Mouse (Mus musculus): Measurements from ENCODE around the gene Eid1. TPM values are rescaled to one million over a fixed set of nuclear protein-coding genes. Genes with fewer than 3 reads are reported as not detected.

The Eid1 gene
- polyA plus RNA-seq, 1 experiment from 2014 or later = 160 TPM

DNA sequence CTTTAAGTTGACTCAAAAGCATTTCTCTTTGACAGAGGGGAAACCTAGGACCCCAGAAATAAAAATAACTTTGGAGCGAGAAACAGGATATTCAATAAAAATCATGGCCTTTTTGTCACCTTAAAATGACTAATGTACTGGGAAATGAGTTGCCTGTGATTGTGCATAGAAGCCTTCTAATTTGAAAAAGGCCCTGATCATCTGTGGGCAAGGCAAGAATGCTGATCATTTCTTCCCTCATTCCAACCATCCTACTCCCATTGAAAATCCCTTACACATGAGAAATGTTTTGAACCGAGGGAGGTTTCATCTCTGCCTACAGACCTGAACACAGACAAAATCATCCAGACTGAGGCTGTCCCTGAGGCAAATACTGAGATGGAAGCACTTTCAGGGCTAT is 30.0 kb downstream of the Eid1 start:
- Histone ChIP-seq H3K9me3 (ENCODE audit: control insufficient read depth, low read length) (no peaks in the 10 kb centered on the region), H3K36me3 (ENCODE audit: control insufficient read depth, insufficient read depth, low read length) (no peaks in the 10 kb centered on the region), H3K27me3 (replicated peaks; ENCODE audit: control insufficient read depth, insufficient read depth, low read length) (no peaks in the 10 kb centered on the region), H3K9ac (ENCODE audit: low read length) (no peak overlapping the region), H3K27ac (ENCODE audit: low read depth) (no peak overlapping the region), H3K4me2 (ENCODE audit: low read length) (no peak overlapping the region), H3K4me1 (replicated peaks; ENCODE audit: control insufficient read depth, insufficient read depth, low read length) (no peaks in the 10 kb centered on the region), H3K4me3 (ENCODE audit: low read depth, low read length) (no peak overlapping the region)
- WGBS = 74% methylated on average over 2 of the region's 2 CpGs
- no peak for DNase-seq (ENCODE audit: low spot score)
- ATAC-seq (replicated peaks; ENCODE audit: low FRiP score, low TSS enrichment, low read depth) = no peak

DNA sequence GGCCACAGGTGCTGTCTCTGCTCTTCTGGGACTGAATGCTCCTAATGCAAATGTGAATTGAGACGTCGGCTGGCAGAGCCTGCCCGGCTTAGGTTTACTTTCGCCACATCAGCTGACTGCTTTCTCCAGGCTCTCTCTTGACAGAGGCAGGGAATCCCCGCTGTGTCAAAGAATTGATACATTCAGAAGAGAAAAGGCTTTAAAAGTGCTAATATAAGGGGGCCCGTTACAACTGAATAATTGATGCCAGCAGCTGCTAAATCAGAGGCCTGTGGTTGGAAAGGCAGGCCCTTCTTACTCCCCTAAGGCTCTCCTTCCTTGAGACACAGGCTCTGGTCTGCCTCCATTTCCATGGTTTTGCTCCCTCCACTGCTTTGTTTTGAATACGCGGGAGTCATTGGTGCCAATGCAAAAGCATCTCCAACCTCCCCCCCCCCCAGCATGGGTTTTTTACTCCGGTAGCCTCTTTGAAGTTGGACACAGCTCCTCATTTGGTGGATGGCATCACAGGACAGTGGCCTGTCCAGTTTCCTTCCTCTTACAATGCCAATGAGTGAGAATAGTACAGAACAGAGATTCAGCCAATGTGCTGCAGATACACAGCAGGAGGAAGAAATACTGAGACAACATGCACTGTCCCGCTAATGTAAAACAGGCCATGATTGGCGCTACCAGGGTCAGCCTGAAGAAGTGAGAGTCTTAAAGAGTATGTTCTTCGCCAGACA is 32.2 kb downstream of the Eid1 start:
- Histone ChIP-seq H3K4me3 (ENCODE audit: low read depth, low read length) (no peak overlapping the region), H3K4me2 (ENCODE audit: low read length) (no peak overlapping the region), H3K4me1 (replicated peaks; ENCODE audit: control insufficient read depth, insufficient read depth, low read length) (no peaks in the 10 kb centered on the region), H3K9ac (ENCODE audit: low read length) (no peak overlapping the region), H3K9me3 (ENCODE audit: control insufficient read depth, low read length) (no peaks in the 10 kb centered on the region), H3K27me3 (replicated peaks; ENCODE audit: control insufficient read depth, insufficient read depth, low read length) (no peaks in the 10 kb centered on the region), H3K36me3 (ENCODE audit: control insufficient read depth, insufficient read depth, low read length) (no peaks in the 10 kb centered on the region), H3K27ac (ENCODE audit: low read depth) (no peak overlapping the region)
- ATAC-seq (replicated peaks; ENCODE audit: low FRiP score, low TSS enrichment, low read depth) (no peak), DNase-seq (ENCODE audit: low spot score) (no peak)
- WGBS = 64% methylated on average over 12 of the region's 12 CpGs

DNA sequence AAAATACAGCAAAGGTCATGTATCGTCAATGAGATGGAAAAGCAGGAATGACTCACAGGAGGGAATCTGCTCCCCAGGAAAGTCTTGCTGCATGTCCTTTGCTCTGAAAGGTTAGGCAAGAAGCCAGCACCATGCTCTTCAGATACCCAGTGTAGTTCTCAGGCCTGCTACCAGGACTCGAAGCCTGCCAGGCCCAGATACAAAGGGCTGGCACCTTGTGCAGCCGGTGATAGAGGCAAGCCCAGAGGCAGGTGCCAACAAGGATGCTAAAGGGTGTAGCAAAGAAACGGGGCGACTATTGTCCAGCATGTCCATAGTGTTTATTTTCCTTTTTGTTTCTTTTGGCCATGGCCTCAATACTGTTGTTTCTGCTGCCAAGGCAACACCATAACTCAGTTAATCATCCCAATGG is 33.6 kb downstream of the Eid1 start:
- DNase-seq (ENCODE audit: low spot score) = no peak
- H3K4me3 ChIP-seq (ENCODE audit: low read depth, low read length) = no peak overlapping the region
- H3K27ac ChIP-seq (ENCODE audit: low read depth) = no peak overlapping the region
- H3K9me3 ChIP-seq (ENCODE audit: control insufficient read depth, low read length) = no peaks in the 10 kb centered on the region
- no peaks in the 10 kb centered on the region for H3K27me3 ChIP-seq (replicated peaks; ENCODE audit: control insufficient read depth, insufficient read depth, low read length)
- ATAC-seq (replicated peaks; ENCODE audit: low FRiP score, low TSS enrichment, low read depth) = no peak
- WGBS = 81% methylated on average over 5 of the region's 5 CpGs
- H3K4me1 ChIP-seq (replicated peaks; ENCODE audit: control insufficient read depth, insufficient read depth, low read length) = no peaks in the 10 kb centered on the region
- H3K36me3 ChIP-seq (ENCODE audit: control insufficient read depth, insufficient read depth, low read length) = no peaks in the 10 kb centered on the region
- no peak overlapping the region for H3K4me2 ChIP-seq (ENCODE audit: low read length)
- H3K9ac ChIP-seq (ENCODE audit: low read length) = no peak overlapping the region

DNA sequence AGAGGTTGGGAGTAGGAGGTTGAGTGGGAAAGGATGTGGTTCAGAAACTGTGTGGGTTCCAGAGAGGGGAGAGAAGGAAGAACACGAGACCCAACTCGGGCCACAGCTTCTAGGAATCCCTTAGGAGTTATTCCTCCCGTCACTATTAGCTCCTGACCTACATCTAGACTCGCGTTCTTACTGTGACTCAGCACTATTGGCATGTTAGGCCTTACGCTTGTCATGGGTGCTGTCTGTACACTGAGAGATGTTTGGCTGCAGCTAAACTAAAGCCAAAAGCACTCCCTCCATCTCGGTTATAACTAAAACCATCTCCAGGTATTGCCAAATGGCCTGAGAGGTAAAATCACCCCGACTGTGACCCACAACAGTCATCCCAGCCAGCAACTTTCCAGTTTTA is 43.7 kb downstream of the Eid1 start:
- DNase-seq (ENCODE audit: low spot score) = no peak
- H3K9ac ChIP-seq (ENCODE audit: low read length) = no peak overlapping the region
- H3K4me3 ChIP-seq (ENCODE audit: low read depth, low read length) = no peak overlapping the region
- H3K27ac ChIP-seq (ENCODE audit: low read depth) = no peak overlapping the region
- 83% methylated on average over 8 of the region's 8 CpGs for WGBS
- ATAC-seq (replicated peaks; ENCODE audit: low FRiP score, low TSS enrichment, low read depth) = no peak
- H3K4me2 ChIP-seq (ENCODE audit: low read length) = no peak overlapping the region
- peaks cover 4% of the 10 kb centered on the region; the same call in 1 of the 2 replicates for H3K27me3 ChIP-seq (replicated peaks; ENCODE audit: control insufficient read depth, insufficient read depth, low read length)
- H3K4me1 ChIP-seq (replicated peaks; ENCODE audit: control insufficient read depth, insufficient read depth, low read length) = no peaks in the 10 kb centered on the region
- no peaks in the 10 kb centered on the region for H3K36me3 ChIP-seq (ENCODE audit: control insufficient read depth, insufficient read depth, low read length)
- no peaks in the 10 kb centered on the region for H3K9me3 ChIP-seq (ENCODE audit: control insufficient read depth, low read length)

DNA sequence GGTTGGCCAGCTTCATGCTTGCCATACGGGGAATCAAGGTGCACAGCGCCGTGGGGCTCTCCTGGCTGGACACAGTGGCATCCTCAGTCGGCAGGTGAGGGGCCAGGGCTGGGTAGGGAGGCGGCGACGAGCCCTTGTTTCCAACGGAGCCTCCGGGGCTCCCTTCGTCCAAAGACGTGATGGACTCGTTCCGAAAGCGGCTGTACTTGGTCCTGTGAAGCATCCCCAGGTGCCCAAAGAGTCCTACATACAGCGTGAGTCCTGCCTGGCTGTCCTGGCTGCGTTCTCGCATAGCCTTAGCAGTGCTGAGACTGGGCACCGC is 50.2 kb downstream of the Eid1 start:
- H3K36me3 ChIP-seq (ENCODE audit: control insufficient read depth, insufficient read depth, low read length) = no peaks in the 10 kb centered on the region
- peak overlapping the region; percentile 46 for H3K4me3 ChIP-seq (ENCODE audit: low read depth, low read length)
- 0 out of 2 replicates have a peak overlapping the region, but pooled peaks have one; percentile 3 for H3K27ac ChIP-seq (ENCODE audit: low read depth)
- peaks cover 23% of the 10 kb centered on the region for H3K27me3 ChIP-seq (replicated peaks; ENCODE audit: control insufficient read depth, insufficient read depth, low read length)
- H3K9ac ChIP-seq (ENCODE audit: low read length) = peak overlapping the region; percentile 36
- peak overlapping the region; percentile 87 for H3K4me2 ChIP-seq (ENCODE audit: low read length)
- H3K4me1 ChIP-seq (replicated peaks; ENCODE audit: control insufficient read depth, insufficient read depth, low read length) = peaks cover 9% of the 10 kb centered on the region
- DNase-seq (ENCODE audit: low spot score) (no peak), ATAC-seq (replicated peaks; ENCODE audit: low FRiP score, low TSS enrichment, low read depth) (no peak)
- WGBS = 2% methylated on average over 18 of the region's 18 CpGs
- no peaks in the 10 kb centered on the region for H3K9me3 ChIP-seq (ENCODE audit: control insufficient read depth, low read length)

DNA sequence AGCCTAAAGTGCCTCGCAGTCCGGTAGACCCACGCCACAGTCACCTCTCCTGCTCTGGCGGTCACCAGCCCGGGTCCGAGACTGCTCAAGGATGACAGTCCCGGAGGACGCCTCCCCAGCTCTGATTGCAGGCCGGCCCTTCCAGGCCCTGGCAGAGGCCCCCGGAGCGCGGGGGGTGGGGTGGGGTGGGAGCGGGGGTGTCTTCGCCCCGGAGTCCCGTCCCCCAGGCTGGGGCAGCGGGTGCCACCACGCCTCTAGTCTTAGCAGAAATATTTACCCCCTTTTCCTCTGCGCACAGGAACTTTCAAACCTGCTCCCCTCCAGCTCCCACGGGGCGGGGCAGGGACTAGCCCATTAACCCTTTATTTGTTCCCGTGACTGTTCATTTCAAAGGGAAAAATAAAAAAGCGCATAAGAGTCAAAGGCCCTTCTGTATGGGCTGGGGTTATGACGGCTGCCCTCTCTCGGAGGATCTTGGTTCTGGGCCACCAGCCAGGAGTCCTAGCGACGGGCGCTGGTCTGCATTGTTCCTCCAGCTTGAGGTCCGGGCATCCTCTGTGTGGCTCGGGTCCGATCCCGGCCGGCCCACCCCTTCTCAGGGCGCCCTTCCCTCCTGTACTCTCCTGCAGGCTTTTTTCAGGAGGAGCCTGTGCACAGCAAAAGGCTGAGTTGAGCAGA is 50.7 kb downstream of the Eid1 start:
- peaks cover 23% of the 10 kb centered on the region for H3K27me3 ChIP-seq (replicated peaks; ENCODE audit: control insufficient read depth, insufficient read depth, low read length)
- H3K4me2 ChIP-seq (ENCODE audit: low read length) = peak overlapping the region; percentile 87
- H3K4me3 ChIP-seq (ENCODE audit: low read depth, low read length) = peak overlapping the region; percentile 46
- ATAC-seq (replicated peaks; ENCODE audit: low FRiP score, low TSS enrichment, low read depth) = peak; percentile 79
- no peaks in the 10 kb centered on the region for H3K9me3 ChIP-seq (ENCODE audit: control insufficient read depth, low read length)
- H3K36me3 ChIP-seq (ENCODE audit: control insufficient read depth, insufficient read depth, low read length) = no peaks in the 10 kb centered on the region
- under 1% methylated on average over 34 of the region's 34 CpGs for WGBS
- H3K4me1 ChIP-seq (replicated peaks; ENCODE audit: control insufficient read depth, insufficient read depth, low read length) = peaks cover 9% of the 10 kb centered on the region
- H3K27ac ChIP-seq (ENCODE audit: low read depth) = 0 out of 2 replicates have a peak overlapping the region, but pooled peaks have one; percentile 3
- H3K9ac ChIP-seq (ENCODE audit: low read length) = peak overlapping the region; percentile 36
- DNase-seq (ENCODE audit: low spot score) = peak; percentile 79

DNA sequence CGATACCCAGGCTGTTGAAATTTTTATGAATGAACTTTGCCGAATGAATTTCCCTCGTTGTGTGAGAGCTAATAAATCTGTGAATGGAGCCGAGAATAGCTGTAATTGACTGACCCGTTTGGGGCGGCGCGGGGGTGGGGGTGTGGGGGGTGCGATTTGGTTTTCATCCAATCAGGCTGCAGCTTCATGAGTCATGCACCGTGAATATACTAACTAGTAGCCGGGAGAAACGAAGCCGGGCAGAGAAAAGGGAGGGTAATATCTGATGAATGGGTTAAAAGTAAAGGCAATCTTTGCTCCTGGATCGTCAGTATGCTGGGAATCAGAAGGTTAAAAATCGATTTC is 51.2 kb downstream of the Eid1 start, which contains the start of gene Shc4:
TSS of gene Shc4 (minus strand) at position 63 of the 345 bp plus-strand sequence.
- Histone ChIP-seq H3K4me2 (ENCODE audit: low read length) (peak within 1 kb of the TSS; percentile 87), H3K36me3 (ENCODE audit: control insufficient read depth, insufficient read depth, low read length) (no peaks in the 10 kb centered on the region), H3K9me3 (ENCODE audit: control insufficient read depth, low read length) (no peaks in the 10 kb centered on the region), H3K4me3 (ENCODE audit: low read depth, low read length) (peak within 1 kb of the TSS; percentile 46), H3K9ac (ENCODE audit: low read length) (peak within 1 kb of the TSS; percentile 36), H3K4me1 (replicated peaks; ENCODE audit: control insufficient read depth, insufficient read depth, low read length) (peaks cover 9% of the 10 kb centered on the region), H3K27ac (ENCODE audit: low read depth) (0 out of 2 replicates have a peak within 1 kb of the TSS, but pooled peaks have one; percentile 3), H3K27me3 (replicated peaks; ENCODE audit: control insufficient read depth, insufficient read depth, low read length) (peaks cover 23% of the 10 kb centered on the region)
- DNase-seq (ENCODE audit: low spot score) (no peak), ATAC-seq (replicated peaks; ENCODE audit: low FRiP score, low TSS enrichment, low read depth) (peak; percentile 76; the same call in 1 of the 2 replicates)
- WGBS = 0% methylated on average over 15 of the region's 15 CpGs
